Mouse (Mus musculus): ENCODE data around the gene Zdhhc16.

DNA sequence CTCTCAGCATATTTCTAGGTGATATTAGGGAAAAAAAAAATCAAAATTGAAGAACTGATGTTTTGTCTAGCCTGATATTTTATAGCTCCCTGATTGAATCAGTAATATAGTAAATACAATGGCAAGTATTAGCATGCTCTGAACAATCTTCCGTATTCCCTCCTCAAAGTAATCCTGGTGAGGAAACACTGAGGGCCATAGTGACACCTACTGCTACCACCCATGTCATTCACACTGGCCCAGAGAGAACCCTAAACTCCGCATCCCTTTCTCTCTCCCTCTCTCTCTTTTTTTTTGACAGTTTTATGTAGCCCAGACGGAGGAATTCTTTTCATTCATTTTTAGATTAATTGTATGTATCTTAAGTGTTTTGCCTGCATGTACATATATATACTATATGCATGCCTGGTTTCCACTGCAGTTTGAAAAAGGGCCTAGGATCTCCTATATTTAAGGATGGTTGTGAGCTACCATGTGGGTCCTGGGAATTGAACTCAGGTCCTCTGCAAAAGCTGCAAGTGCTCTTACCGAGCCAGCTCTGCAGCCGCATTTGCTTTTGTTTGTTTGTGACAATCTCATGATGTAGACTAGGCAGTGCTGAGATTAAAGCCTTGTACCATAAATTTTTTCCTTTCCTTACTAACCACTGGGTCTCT lies 12.7 kb upstream of the Zdhhc16 start:
- no peak for TF ChIP-seq CTCF (conservative IDR thresholded peaks at IDR 0.05 in 1 of 2, IDR thresholded peaks at IDR 0.05 in 1 of 2; ENCODE audit: low read depth in 2 of 2, low read length in 2 of 2)
- TF ChIP-seq RCOR1 (conservative IDR thresholded peaks at IDR 0.05; ENCODE audit: low read depth, low read length): no peak
- no peak for TF ChIP-seq TBP (conservative IDR thresholded peaks at IDR 0.05; ENCODE audit: low read depth, low read length)
- no peak for TF ChIP-seq MAZ (IDR thresholded peaks at IDR 0.05; ENCODE audit: low read depth, low read length)
- TF ChIP-seq MXI1 (IDR thresholded peaks at IDR 0.05; ENCODE audit: low read depth, low read length): no peak
- no peak for TF ChIP-seq MAFK (IDR thresholded peaks at IDR 0.05; ENCODE audit: insufficient replicate concordance, low read length)
